Mouse (Mus musculus) embryonic stem cell, embryonic (primary cell): Measurements from ENCODE around the gene Pcdh7.

Experiments
- CTCF ChIA-PET, 4 experiments: fragments of 300-600 bp in 2 of 4; fragments of 350-600 bp in 2 of 4; sonication (Branson Sonifier 250); formaldehyde crosslinking; loops; one replicate each; lab custom pipeline; 2022; ENCODE audit warnings: inconsistent platforms in 2 of 4; lab: Charles Lee
- POLR2A ChIA-PET, 4 experiments: fragments of 300-600 bp in 2 of 4; fragments of 350-600 bp in 2 of 4; sonication (Branson Sonifier 250); formaldehyde crosslinking; loops; one replicate each; lab custom pipeline; 2022; ENCODE audit warnings: antibody characterized with exemption in 4 of 4, inconsistent platforms in 1 of 4; lab: Charles Lee

The Pcdh7 gene

GRCm38 (mm10) chr5:57742924-57743323 lies 25.2 kb downstream of the Pcdh7 start:
- ChIA-PET CTCF (no interaction called here), POLR2A (no interaction called here)

GRCm38 (mm10) chr5:57743956-57744661 lies 26.3 kb downstream of the Pcdh7 start:
- CTCF ChIA-PET, result no interaction called here
- POLR2A ChIA-PET, result no interaction called here

GRCm38 (mm10) chr5:57745879-57746278 lies 28.1 kb downstream of the Pcdh7 start:
- CTCF ChIA-PET, result no interaction called here

GRCm38 (mm10) chr5:57750320-57750719 lies 32.6 kb downstream of the Pcdh7 start:
- ChIA-PET POLR2A (no interaction called here), CTCF (interaction anchor here in 1 of 4 experiments (0.7 kb wide), 1 partner anchor 1054 kb away, joined by 3 read pairs; no protein-coding TSS in a partner anchor)

More at GRCm38 (mm10) chr5:57745879-57746278, 28.1 kb downstream of the Pcdh7 start:
- POLR2A ChIA-PET, result no interaction called here

- POLR2A ChIA-PET, result no interaction called here
- CTCF ChIA-PET, result no interaction called here
Observed at GRCm38 (mm10) chr5:57755791-57756190, 38.0 kb downstream of the Pcdh7 start.

- POLR2A ChIA-PET, result no interaction called here
- CTCF ChIA-PET, result no interaction called here
Observed at GRCm38 (mm10) chr5:57756726-57757424, 39.1 kb downstream of the Pcdh7 start.

- CTCF ChIA-PET, result no interaction called here
- POLR2A ChIA-PET, result no interaction called here
Observed at GRCm38 (mm10) chr5:57757436-57757898, 39.7 kb downstream of the Pcdh7 start.

GRCm38 (mm10) chr5:57758968-57759367 lies 41.2 kb downstream of the Pcdh7 start:
- ChIA-PET CTCF (no interaction called here), POLR2A (no interaction called here)

GRCm38 (mm10) chr5:57760069-57761063 lies 42.6 kb downstream of the Pcdh7 start:
- ChIA-PET CTCF (no interaction called here), POLR2A (no interaction called here)

- POLR2A ChIA-PET, result no interaction called here
- CTCF ChIA-PET, result no interaction called here
Observed at GRCm38 (mm10) chr5:57765356-57765755, 47.6 kb downstream of the Pcdh7 start.

- POLR2A ChIA-PET, result no interaction called here
- CTCF ChIA-PET, result no interaction called here
Observed at GRCm38 (mm10) chr5:57767346-57767745, 49.6 kb downstream of the Pcdh7 start.

GRCm38 (mm10) chr5:57768469-57769022 lies 50.8 kb downstream of the Pcdh7 start:
- POLR2A ChIA-PET, result no interaction called here
- CTCF ChIA-PET, result no interaction called here

- POLR2A ChIA-PET, result no interaction called here
- CTCF ChIA-PET, result interaction anchor here in 1 of 4 experiments (0.5 kb wide), 1 partner anchor 194 kb away, joined by 3 read pairs; no protein-coding TSS in a partner anchor
Observed at GRCm38 (mm10) chr5:57769644-57770043, 51.9 kb downstream of the Pcdh7 start.

GRCm38 (mm10) chr5:57770364-57770763 lies 52.6 kb downstream of the Pcdh7 start:
- POLR2A ChIA-PET, result no interaction called here
- CTCF ChIA-PET, result no interaction called here

GRCm38 (mm10) chr5:57771122-57771521 lies 53.4 kb downstream of the Pcdh7 start:
- ChIA-PET CTCF (interaction anchor here in 1 of 4 experiments (0.6 kb wide), 1 partner anchor 1309 kb away, joined by 4 read pairs; no protein-coding TSS in a partner anchor), POLR2A (no interaction called here)

GRCm38 (mm10) chr5:57772711-57773110 lies 54.9 kb downstream of the Pcdh7 start:
- POLR2A ChIA-PET, result no interaction called here
- CTCF ChIA-PET, result no interaction called here

GRCm38 (mm10) chr5:57774496-57774895 lies 56.7 kb downstream of the Pcdh7 start:
- ChIA-PET POLR2A (no interaction called here), CTCF (no interaction called here)

GRCm38 (mm10) chr5:57778093-57778492 lies 60.3 kb downstream of the Pcdh7 start:
- CTCF ChIA-PET, result no interaction called here
- POLR2A ChIA-PET, result no interaction called here

- POLR2A ChIA-PET, result no interaction called here
- CTCF ChIA-PET, result interaction anchor here in 1 of 4 experiments (0.5 kb wide), 1 partner anchor 29 kb away, joined by 3 read pairs; no protein-coding TSS in a partner anchor
Observed at GRCm38 (mm10) chr5:57779951-57780350, 62.2 kb downstream of the Pcdh7 start.
